Mouse (Mus musculus): ENCODE measurements around the gene Atp6v0a2.
A peak's percentile ranks its signal among the peaks of the same experiment; 100 is the strongest.

Atp6v0a2 gene

GRCm38 (mm10) chr5:124637300-124637699 lies 8.9 kb downstream of the Atp6v0a2 start:
- DNase-seq (ENCODE audit: low spot score), result no peak

GRCm38 (mm10) chr5:124637836-124638235 lies 9.5 kb downstream of the Atp6v0a2 start:
- no peak for DNase-seq (ENCODE audit: low spot score)

GRCm38 (mm10) chr5:124713741-124714140 lies 85.4 kb downstream of the Atp6v0a2 start:
- no peak for DNase-seq (ENCODE audit: low spot score)

GRCm38 (mm10) chr5:124715135-124715534 lies 86.8 kb downstream of the Atp6v0a2 start:
- DNase-seq (ENCODE audit: low spot score), result no peak

GRCm38 (mm10) chr5:124717969-124718368 lies 89.6 kb downstream of the Atp6v0a2 start:
- DNase-seq (ENCODE audit: low spot score), result no peak

- DNase-seq (ENCODE audit: low spot score), result no peak
Observed at GRCm38 (mm10) chr5:124718396-124718795, 90.0 kb downstream of the Atp6v0a2 start.

GRCm38 (mm10) chr5:124723125-124723524 lies 94.7 kb downstream of the Atp6v0a2 start:
- no peak for DNase-seq (ENCODE audit: low spot score)

- DNase-seq (ENCODE audit: low spot score), result no peak
Observed at GRCm38 (mm10) chr5:124724997-124725396, 96.6 kb downstream of the Atp6v0a2 start, which contains the start of gene Dnah10. Gene Dnah10, plus strand, starts transcription at chr5:124725085.

GRCm38 (mm10) chr5:124729662-124730206 lies 101.4 kb downstream of the Atp6v0a2 start:
- peak; percentile 6 for DNase-seq (ENCODE audit: low spot score)

- DNase-seq (ENCODE audit: low spot score), result no peak
Observed at GRCm38 (mm10) chr5:124733961-124734360, 105.6 kb downstream of the Atp6v0a2 start.

GRCm38 (mm10) chr5:124741898-124742599 lies 113.7 kb downstream of the Atp6v0a2 start:
- no peak for DNase-seq (ENCODE audit: low spot score)

- no peak for DNase-seq (ENCODE audit: low spot score)
Observed at GRCm38 (mm10) chr5:124743841-124744240, 115.5 kb downstream of the Atp6v0a2 start.

GRCm38 (mm10) chr5:124746220-124746619 lies 117.8 kb downstream of the Atp6v0a2 start:
- no peak for DNase-seq (ENCODE audit: low spot score)

- DNase-seq (ENCODE audit: low spot score), result no peak
Observed at GRCm38 (mm10) chr5:124748296-124748695, 119.9 kb downstream of the Atp6v0a2 start.

- no peak for DNase-seq (ENCODE audit: low spot score)
Observed at GRCm38 (mm10) chr5:124751656-124752055, 123.3 kb downstream of the Atp6v0a2 start.

- DNase-seq (ENCODE audit: low spot score), result no peak
Observed at GRCm38 (mm10) chr5:124761011-124761410, 132.6 kb downstream of the Atp6v0a2 start.

- no peak for DNase-seq (ENCODE audit: low spot score)
Observed at GRCm38 (mm10) chr5:124761787-124762186, 133.4 kb downstream of the Atp6v0a2 start.
